ENCODE assay signal across 13 mouse cellular contexts in genomic region chr17:67889481-67890325, GRCm38 (mm10).
A peak's percentile ranks its signal among the peaks of the same experiment; 100 is the strongest.
DNase-seq lines count a peak whose midpoint lies in the region; ATAC-seq and TF ChIP-seq lines count a peak whose summit lies in the region.
"Had no signal": no experiment of that assay in that cellular context is flagged by ENCODE, and none has a peak within 500 bp of the region (broad histone marks: within the 10 kb centered on the region; RNA-seq: fewer than 3 reads in every experiment).

No protein-coding gene starts in this region.

- ATAC-seq in lung, embryonic 14.5 days (ENCODE audit: insufficient read depth), result peak; percentile 44; the same call in 1 of the 2 replicates
- ATAC-seq in granulocyte monocyte progenitor cell, adult 5-6 weeks (replicated peaks; ENCODE audit: poor library complexity, severe bottlenecking), result peak; percentile 92
- ATAC-seq in megakaryocyte progenitor cell, adult 5-6 weeks (replicated peaks; ENCODE audit: poor library complexity), result peak; percentile 95
- ATAC-seq: activated CD4-positive, CD25-positive, alpha-beta regulatory T cell, adult 4 months had no signal

- WGBS in lung, embryonic 14.5 days, result 57% methylated on average over 20 of the region's 20 CpGs

- H3K4me3 ChIP-seq in lung, embryonic 14.5 days (ENCODE audit: low read depth, low read length), result no peak overlapping the region
- H3K4me3 ChIP-seq in layer of hippocampus, adult 2 months, result no peak overlapping the region
- H3K4me3 ChIP-seq: neural tube, embryonic 12.5 days had no signal

- TF ChIP-seq CTCF in lung, embryonic 14.5 days (IDR thresholded peaks at IDR 0.05; ENCODE audit: low read depth), result no peak
- no peak for TF ChIP-seq CTCF in layer of hippocampus, adult 2 months (conservative IDR thresholded peaks at IDR 0.05)

- peaks cover 45% of the 10 kb centered on the region for H3K36me3 ChIP-seq in lung, embryonic 14.5 days (ENCODE audit: insufficient read depth)
- H3K36me3 ChIP-seq: neural tube, embryonic 12.5 days had no signal

- DNase-seq in adrenal gland, postnatal 10 days, result peak; percentile 25
- DNase-seq in adrenal gland, adult 8-10 months, result no peak
- DNase-seq in lung, embryonic 14.5 days, result peak; percentile 47
- DNase-seq in lung, adult 18-20 months, result no peak
- DNase-seq in layer of hippocampus, adult 2 months (ENCODE audit: low spot score in 2 of 2), result no peak
- no peak for DNase-seq in urinary bladder, postnatal 36 days (ENCODE audit: low spot score in 2 of 2)
- DNase-seq: cerebellum, adult 18-20 months; kidney, adult 18-20 months; left cerebral cortex, postnatal 4 days had no signal

- H3K4me1 ChIP-seq in lung, embryonic 14.5 days (ENCODE audit: insufficient read depth), result no peaks in the 10 kb centered on the region
- H3K4me1 ChIP-seq: neural tube, embryonic 12.5 days had no signal

- H3K9ac ChIP-seq in lung, embryonic 14.5 days, result no peak overlapping the region
- H3K9ac ChIP-seq: neural tube, embryonic 12.5 days had no signal

- H3K27ac ChIP-seq in lung, embryonic 14.5 days (ENCODE audit: low read depth), result peak overlapping the region; percentile 54
- no peak overlapping the region for H3K27ac ChIP-seq in layer of hippocampus, adult 2 months
- H3K27ac ChIP-seq: neural tube, embryonic 12.5 days had no signal

- H3K9me3 ChIP-seq in lung, embryonic 14.5 days (ENCODE audit: low read depth, low read length), result no peaks in the 10 kb centered on the region
- H3K9me3 ChIP-seq: neural tube, embryonic 12.5 days had no signal

- H3K27me3 ChIP-seq in lung, embryonic 14.5 days (ENCODE audit: insufficient read depth, low read length), result no peaks in the 10 kb centered on the region
- H3K27me3 ChIP-seq: neural tube, embryonic 12.5 days had no signal

- no peak overlapping the region for H3K4me2 ChIP-seq in lung, embryonic 14.5 days
- H3K4me2 ChIP-seq: neural tube, embryonic 12.5 days had no signal

Comparison
In these comparisons a context has a peak if more than half of its experiments do, and no peak if none do; other contexts are left out.
1. DNase-seq: peak in adrenal gland, postnatal 10 days (single experiment) and lung, embryonic 14.5 days (single experiment); none in adrenal gland, adult 8-10 months (single experiment), lung, adult 18-20 months (0 of 2), layer of hippocampus, adult 2 months (0 of 2) and urinary bladder, postnatal 36 days (0 of 2).
2. ATAC-seq: peak in every context shown above with its lines; median percentile 95 in megakaryocyte progenitor cell, adult 5-6 weeks; 92 in granulocyte monocyte progenitor cell, adult 5-6 weeks; 44 in lung, embryonic 14.5 days.